Mouse (Mus musculus) CD4-positive, CD25-positive, alpha-beta regulatory T cell, adult 4 months (primary cell): Measurements from ENCODE around the gene 1700020A23Rik. TPM values are rescaled to one million over a fixed set of nuclear protein-coding genes. Genes with fewer than 3 reads are reported as not detected.

Experiments used
- ATAC-seq: one replicate; pipeline ENCODE4 v1.8.0; 2017
- polyA plus RNA-seq, 2 experiments: library from polyadenylated mRNA; unstranded; fragments of 100-300 nt; shearing (Covaris generic); gene quantifications; one replicate each; pipeline ENCODE4 v1.2.1; 2017

The 1700020A23Rik gene
- polyA plus RNA-seq, 2 experiments from 2014 or later, result not detected

DNA sequence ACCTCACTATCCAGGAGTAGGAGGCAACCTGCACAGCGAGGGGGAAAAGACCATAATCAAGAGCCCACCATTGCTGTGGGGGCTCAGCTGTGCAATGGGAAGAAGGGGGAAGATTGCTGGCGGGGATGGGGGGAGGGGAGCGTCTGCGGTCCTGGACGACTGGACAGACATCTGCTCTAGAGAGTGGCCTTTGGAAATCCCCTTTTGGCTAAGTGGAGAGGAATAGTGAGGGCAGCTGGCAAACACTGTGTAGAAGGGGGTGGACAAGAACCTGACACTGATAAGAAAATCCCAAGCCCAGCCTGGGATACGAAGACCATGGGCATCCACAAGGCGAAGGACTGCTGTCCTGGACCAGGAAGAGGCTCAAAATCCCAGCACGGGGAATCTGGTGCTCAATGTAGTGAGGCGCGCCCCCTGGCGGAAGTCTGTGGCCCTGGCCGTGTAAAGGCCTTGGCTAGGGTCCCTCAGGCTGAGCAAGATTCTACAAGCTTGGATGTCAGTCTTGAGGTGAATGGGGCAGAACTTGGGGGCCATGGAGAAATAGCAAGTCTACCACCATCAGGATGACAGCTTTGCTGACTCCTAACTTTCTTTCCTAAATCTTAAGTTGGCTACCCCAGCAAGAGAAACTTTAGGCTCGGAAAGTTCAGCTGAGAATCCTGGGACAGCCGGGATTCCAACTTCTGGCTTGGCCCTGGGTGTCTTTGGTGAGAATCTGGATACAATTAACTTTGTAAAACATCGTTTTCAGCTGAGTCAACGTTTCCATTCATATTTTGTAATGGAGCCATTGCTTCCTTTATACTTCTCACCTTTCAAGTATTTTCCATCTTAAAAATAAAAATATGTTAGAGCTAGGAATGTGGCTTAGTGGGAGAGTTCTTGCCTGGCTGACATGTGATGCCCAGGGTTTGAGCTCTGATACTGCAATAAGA is 6.8 kb downstream of the 1700020A23Rik start:
- ATAC-seq, result peak; percentile 75

GRCm38 (mm10) chr2:130412775-130413174 is 7.7 kb downstream of the 1700020A23Rik start:
- no peak for ATAC-seq

GRCm38 (mm10) chr2:130414094-130414856 is 9.2 kb downstream of the 1700020A23Rik start:
- no peak for ATAC-seq

DNA sequence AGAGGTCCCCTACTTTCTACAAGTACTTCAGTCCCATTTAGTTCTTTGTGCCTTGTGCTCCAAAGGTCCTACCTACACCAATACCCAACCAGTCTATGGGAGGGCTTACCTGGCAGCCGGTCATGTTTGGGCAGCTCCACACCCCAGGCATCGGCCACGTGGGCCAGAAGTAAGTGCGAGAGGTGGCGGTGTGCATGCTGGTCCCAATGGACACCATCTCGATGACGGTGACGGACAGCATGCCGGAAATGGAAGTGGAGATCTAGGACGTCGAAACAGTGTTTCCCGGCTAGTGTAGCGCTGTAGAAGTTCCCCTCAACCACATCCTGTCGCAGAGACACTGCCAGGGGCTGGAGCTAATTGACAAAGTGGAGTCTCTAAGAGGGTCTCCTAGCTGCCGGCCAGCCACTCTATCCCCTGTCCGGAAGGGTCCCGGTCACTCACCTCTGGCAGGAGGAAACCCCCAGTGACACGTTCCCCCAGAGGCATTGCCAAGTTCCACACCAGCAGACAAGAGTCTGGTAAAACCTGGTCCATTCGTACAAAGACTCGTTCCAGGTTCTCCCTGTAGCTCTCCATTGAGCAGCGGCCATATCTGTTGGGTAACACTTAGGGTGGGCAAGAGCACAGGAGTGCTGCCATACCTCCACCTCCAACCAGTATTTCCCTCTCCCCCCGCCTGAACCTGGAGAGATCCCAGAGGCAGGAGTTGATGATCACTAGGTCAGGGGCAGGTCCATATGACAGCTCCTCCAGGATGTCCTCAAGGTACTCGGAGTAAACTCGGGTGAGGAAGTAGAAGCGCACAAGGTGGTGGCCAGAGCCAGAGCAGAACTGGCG is 16.9 kb downstream of the 1700020A23Rik start:
- no peak for ATAC-seq

GRCm38 (mm10) chr2:130423397-130424125 is 18.5 kb downstream of the 1700020A23Rik start:
- ATAC-seq, result peak; percentile 57

DNA sequence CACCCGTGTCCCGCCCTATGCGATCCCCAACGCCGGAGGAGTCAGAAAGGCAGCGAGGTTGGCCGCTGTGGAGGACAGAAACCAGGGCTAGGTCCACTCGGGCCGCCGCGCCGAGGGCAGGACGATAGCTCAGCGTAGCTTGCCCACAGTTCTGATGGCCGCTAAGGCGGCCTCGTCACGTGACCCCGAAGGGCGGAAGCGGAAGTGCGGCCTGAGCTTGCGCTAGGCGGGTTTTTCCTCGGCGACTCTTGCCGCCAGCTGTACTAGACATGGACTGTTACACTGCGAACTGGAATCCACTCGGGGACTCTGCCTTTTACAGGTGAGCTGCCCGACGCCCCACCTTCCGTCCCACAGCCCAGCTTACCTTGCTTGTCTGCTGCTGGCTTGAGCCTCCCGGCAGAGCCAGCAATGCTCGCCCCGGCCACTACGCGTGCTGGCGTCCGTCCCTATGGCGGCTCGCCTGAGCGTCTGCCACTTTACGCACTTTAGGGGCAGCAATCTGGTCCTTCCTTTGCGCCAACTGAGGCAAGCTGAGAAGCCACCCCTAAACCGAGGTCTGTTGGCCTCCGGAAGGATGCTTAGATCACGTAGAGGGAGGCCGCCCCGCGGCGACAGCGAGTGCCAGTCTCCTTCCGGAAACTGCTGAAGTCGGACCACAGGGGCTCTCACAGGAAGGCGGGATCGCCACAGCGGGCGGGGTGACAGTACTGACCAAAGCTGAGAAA is 19.2 kb downstream of the 1700020A23Rik start, which contains the start of the genes Vps16 and Pced1a:
Vps16 (plus strand) TSS at position 214 of the 728 bp plus-strand sequence.
Pced1a (minus strand) TSS at position 576 of the 728 bp plus-strand sequence.
- ATAC-seq, result peak; percentile 91

DNA sequence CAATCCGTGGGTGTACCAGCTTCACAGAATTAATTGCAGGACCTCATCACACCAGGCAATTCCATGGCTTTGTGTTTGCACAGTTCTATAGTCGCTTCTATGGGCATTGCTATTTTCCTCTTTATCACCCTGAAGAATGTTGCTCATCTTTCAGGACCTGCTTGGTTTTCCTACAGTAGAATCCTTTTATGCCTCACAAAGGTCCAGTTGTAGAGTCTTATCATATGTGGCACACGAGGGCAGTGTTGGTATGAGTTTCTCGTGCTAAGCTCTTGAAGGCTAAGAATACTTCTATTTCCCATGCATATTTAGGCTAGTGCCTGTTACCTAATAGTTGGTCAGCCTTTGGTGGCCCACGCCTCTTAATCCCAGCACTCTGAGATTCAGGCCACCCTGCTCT is 20.1 kb downstream of the 1700020A23Rik start:
- ATAC-seq, result no peak

DNA sequence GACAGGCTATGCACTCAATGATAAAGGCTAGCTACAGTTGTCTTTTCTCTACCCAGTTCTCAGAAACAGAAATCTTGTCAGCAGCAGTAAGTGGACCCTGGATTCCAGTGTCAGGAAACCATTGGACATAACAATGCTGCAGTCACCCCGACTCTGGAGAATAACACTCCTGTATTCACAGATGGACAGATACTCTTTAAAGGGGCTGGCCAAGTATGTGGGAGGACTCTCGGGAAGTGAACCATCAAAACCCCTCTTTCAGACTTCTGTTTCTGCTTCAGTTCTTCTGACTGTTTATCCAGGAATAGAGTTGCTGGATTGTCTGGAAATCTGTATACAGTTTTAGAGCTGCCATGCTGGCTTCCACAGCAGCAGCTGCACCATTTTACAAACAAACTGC is 24.8 kb downstream of the 1700020A23Rik start:
- ATAC-seq, result no peak

DNA sequence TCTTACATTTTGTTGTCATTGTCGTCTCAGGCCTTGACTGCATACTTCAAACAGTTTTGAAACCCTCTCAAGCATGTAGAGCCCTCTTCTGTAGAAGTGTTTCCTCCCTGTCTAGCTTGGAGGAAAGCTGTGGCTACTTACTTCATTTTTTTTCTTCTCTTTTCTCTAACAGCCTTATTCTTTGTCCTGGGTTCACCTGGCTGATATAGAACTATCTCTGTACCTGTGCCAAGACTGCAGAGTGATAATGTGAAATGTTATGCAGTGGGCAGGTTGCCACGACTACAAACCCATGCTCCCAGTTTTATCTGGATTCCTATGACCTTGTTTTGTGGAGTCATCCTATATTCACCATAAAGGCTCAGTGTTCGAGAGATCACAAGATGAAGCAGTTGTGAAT is 25.4 kb downstream of the 1700020A23Rik start:
- no peak for ATAC-seq

GRCm38 (mm10) chr2:130432157-130432556 is 27.1 kb downstream of the 1700020A23Rik start:
- ATAC-seq, result no peak

- ATAC-seq, result peak; percentile 62
These were observed 28.1 kb downstream of the 1700020A23Rik start for GRCm38 (mm10) chr2:130433152-130433551.

- no peak for ATAC-seq
These were observed 31.7 kb downstream of the 1700020A23Rik start for GRCm38 (mm10) chr2:130436769-130437168.

GRCm38 (mm10) chr2:130438861-130439260 is 33.8 kb downstream of the 1700020A23Rik start:
- ATAC-seq, result no peak

- ATAC-seq, result no peak
These were observed 34.9 kb downstream of the 1700020A23Rik start for GRCm38 (mm10) chr2:130439840-130440480.

- no peak for ATAC-seq
These were observed 37.1 kb downstream of the 1700020A23Rik start for GRCm38 (mm10) chr2:130442162-130442561.

- ATAC-seq, result no peak
These were observed 43.4 kb downstream of the 1700020A23Rik start for GRCm38 (mm10) chr2:130448449-130448848.

- peak; percentile 0 for ATAC-seq
These were observed 44.1 kb downstream of the 1700020A23Rik start for GRCm38 (mm10) chr2:130449021-130449793.

GRCm38 (mm10) chr2:130449794-130450433 is 44.9 kb downstream of the 1700020A23Rik start, which contains the start of gene Ptpra:
Gene Ptpra (plus strand): TSS chr2:130450278.
- peak; percentile 96 for ATAC-seq

- peak; percentile 71 for ATAC-seq
These were observed 45.4 kb downstream of the 1700020A23Rik start for GRCm38 (mm10) chr2:130450434-130450796.
